Mouse (Mus musculus) right cerebral cortex, postnatal 36 days (tissue): ENCODE measurements around the gene Cib1.

Source experiments
- DNase-seq, 2 experiments: peaks; one replicate each; pipeline ENCODE4 v3.0.0; 2022; ENCODE audit warnings: low spot score in 2 of 2, mixed read lengths in 1 of 2

Cib1 gene

GRCm38 (mm10) chr7:80233799-80234198, 1.2 kb upstream of the Cib1 start:
- DNase-seq = no peak

DNA sequence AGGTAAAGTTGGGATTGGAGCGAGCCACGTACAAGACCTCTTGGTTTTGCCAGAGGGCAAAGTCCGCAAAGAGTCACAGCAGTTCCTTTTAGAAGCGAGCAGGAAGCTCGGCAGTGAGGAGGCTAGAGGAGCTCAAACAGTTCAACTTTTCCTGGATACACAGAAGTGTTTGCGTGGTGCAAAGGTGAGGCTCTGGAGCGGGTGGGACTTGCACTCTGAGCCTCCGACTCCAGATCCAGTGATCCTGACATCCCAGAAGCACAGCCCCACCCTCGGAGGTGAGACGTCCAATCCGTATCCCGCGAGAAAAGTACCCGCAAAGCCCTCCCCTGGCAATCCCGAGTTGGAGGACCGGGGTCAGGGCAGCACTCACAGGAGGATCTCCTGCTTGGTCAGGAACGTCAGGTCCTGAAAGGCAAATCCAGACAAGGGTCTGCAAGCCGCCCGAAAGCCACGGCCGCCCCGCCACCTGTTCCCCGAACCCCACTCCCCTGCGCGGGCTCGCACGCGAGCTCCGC, 583 bp downstream of the Cib1 start:
- DNase-seq = no peak

DNA sequence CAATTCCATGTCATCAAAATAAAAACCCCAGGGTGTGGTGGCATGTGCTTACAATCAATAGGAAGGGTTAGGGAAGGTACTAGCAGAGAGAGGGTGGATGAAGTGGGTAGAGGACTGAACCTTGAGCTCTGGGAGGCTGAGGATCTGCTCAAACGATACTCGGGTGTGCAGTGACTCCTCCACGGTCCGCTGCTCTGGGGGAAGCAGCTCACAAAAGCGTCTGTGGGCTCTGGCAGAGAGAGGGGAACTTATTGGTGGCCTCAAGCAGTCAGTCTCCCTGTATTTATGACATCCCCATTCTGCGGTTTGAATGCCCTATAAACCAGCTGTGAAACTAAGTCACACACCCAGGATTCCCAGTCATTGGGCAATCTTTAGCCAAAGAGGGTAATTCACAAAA, 2.4 kb downstream of the Cib1 start:
- no peak for DNase-seq

DNA sequence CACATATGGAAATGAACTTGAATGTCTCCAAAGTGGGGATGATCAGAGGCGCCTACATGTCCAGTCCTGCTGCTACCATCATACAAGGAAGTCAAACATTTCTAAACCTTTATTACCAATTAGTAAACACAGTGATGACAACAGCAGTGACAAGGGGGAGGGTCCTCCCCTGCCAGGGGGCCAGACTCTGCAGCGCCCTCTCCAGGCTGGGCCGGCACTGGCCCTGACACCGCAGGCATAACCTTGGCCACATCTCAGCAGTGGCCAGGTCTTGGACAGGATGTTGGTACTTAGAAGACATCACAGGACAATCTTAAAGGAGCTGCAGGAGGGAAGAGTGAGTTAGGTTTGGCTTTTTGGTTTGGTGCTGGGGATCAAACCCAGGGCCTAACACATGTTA, 5.5 kb downstream of the Cib1 start:
- DNase-seq = no peak

DNA sequence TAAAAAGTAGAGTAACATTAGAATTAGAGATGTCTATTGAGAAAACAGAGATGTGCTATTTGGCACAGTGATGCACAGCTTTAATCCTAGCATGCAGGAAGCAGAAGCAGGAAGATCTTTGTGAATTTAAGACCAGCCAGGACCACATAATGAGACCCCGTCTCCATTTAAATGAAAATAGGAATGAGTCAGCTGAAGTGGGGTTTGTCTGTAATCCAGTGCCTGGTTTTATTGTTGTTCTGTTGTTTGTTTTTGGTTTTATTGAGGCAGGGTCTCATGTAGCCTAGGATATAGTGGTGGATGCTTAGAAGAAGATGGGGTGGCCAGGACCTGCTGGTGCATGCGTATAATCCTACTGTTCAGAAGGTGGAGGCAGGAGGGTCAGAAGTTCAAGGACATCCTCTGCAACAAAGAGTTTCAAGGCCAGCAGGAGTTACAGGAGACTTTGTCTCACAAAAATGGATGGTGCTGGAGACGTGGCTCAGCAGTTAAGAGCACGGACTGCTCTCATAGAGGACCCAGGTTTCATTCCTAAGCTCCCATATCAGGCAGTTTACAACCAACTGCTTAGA, 11.3 kb downstream of the Cib1 start:
- DNase-seq = no peak

DNA sequence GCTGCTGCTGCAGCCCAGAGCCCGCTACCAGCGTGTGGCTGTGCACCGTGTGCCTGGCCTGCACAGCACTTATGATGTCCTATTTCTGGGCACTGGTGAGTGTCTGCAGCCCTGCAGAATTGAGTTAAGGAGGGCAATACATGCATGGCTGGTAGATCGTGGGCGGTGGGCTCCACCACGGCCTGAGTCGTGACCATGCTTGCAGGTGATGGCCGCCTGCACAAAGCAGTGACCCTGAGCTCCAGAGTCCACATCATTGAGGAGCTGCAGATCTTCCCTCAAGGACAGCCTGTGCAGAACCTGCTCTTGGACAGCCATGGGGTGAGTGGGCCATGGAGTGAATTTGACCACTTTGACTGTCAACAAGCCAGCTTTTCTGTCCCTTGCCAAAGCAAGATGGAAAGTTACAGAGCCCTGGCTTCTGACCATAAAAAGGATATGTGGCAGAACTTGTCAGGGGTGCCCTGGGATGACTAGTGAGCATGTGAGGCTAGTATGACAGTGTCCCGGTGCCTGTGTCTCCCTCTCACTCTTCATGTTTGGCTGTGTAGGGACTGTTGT, 12.3 kb downstream of the Cib1 start:
- no peak for DNase-seq

- DNase-seq = no peak
These were observed 13.9 kb downstream of the Cib1 start for GRCm38 (mm10) chr7:80218666-80219065.

DNA sequence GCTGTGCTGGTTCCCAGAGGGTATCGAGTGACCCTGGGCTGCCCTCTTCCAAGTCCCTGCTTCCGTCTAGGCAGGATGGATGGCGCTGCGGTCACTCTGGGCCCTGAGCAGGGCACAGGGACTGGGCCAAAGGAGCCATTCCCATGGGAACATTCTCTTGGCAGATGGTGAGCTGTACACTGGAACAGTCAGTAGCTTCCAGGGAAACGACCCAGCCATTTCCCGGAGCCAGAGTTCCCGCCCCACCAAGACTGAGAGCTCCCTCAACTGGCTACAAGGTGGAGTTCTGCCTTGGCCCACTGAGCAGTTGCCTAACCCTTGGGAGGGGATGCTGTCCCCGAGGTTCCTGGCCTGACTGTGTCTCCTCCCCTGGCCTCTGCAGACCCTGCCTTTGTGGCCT, 16.0 kb downstream of the Cib1 start:
- DNase-seq = peak in 1 of 2 experiments; percentile 33

- peak; percentile 52 to 57 for DNase-seq
These were observed 17.2 kb downstream of the Cib1 start for GRCm38 (mm10) chr7:80215398-80215797.

DNA sequence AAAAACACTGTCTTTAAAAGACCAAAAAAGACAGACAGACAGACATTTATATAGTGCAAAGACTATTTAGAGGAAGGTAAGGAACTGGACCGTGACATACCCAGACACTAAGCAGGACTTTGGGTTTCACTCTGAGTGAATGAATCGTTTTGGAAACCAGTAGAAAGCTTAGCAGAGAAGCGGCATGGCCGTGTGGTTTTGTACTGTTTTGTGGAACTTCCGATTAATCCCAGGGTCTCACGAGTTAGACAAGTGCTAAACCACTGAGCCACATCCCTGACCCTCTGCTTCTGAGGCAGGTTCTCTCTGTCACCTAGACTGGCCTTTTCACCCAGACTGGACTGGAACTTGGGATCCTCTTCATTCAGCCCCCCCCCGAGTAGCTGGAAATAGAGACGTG, 18.2 kb downstream of the Cib1 start:
- no peak for DNase-seq

DNA sequence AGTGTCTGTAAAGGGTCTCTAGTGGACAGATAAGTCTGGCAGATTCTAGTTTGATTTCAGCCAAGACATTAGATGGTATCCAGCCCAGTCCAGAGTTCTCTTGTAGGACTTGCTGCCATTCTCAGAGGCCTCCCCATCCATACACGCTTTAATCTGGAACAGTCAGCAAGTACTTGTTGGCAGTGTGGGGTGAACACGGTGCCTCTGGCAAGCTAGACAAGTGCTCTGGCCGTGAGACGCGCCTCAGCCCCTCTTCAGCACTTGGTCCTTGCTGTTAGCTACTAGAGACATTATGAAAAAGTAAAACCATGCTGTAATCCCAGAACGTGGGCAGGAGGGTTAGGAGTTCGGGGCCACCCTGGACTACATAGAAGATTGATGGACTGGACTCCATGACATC, 19.0 kb downstream of the Cib1 start:
- no peak for DNase-seq

GRCm38 (mm10) chr7:80210982-80211381, 21.6 kb downstream of the Cib1 start:
- no peak for DNase-seq

DNA sequence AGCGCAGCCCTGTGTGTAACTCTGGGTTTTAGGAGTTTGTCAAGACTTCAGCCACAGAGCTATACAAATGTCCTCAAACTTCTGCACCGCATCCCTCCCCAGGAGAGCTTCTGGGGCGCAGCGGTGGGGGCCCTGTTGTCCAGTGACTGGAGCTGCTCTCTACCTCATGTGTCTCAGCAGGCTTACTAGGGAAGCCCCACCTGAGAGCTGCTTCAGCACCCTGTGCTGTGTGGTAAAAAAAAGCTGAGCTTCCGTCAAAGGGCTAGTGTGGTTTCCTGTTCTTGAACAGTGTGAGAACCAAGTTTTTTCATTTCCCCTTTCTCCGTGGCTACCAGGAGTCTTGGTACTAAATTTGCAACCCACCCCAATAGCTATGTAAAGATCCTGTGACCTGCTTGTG, 22.9 kb downstream of the Cib1 start:
- DNase-seq = no peak

DNA sequence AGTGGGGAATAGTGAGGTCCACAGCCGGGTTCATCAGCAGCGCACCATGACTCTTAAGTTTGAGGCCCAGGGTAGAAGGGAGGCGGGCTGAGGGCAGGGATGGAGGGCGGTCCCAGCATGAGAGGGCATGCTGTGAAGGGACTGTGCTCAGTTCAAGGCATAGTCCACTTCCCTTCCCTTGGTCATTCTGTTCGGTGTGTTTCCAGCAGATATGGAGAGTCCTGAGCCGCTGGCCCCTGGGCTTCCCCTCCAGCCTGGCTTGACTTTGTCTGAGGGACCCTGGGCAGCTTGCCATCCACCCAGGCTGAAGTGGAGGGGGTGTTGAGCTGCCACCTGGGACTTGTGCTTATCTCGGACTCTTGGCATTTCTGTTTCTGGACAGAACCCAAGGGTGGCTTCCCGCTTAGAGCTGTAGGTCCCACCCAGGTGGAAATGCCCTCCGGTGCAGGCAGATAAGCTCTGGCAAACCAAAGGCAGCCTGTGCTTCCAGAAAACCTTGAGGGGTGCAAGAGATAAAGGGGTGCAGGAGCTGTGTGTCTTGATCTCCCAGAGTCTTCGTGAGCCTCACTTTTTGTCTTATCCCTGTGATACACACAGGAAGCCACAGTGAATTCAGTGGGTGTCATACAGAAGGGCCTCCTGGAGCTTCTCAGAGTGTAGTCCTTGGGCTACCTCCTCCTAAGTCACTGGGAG, 23.7 kb downstream of the Cib1 start:
- DNase-seq = no peak

DNA sequence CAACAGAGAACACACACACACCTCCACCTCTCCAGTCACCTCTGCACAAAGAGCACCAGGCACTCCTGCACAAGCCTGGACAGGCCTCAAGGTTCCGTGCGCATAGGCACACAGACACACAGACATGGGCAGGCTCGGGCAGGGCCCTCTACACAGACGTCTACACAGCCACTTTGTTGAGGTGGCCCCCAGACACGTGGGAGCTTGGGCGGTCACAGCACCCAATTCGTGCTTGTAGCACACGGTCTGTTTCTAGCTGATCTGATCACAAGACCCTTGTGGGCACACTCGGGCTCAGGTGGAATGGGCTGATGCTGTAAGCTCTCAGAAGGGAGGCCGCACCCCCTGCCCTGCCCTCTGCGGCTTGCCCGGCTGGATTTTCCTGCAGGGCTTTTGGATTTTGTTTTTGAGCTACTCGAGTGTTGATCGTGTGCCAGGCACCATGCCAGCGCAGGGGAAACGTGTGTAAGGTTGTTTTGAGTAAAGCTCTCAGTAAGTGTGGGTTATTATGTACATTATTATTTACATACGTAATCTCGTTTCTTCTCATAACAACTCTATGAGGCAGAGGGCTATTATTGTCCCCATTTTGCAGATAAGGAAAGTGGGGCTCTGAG, 24.5 kb downstream of the Cib1 start:
- DNase-seq = no peak

- no peak for DNase-seq
These were observed 25.3 kb downstream of the Cib1 start for GRCm38 (mm10) chr7:80207314-80207731.

DNA sequence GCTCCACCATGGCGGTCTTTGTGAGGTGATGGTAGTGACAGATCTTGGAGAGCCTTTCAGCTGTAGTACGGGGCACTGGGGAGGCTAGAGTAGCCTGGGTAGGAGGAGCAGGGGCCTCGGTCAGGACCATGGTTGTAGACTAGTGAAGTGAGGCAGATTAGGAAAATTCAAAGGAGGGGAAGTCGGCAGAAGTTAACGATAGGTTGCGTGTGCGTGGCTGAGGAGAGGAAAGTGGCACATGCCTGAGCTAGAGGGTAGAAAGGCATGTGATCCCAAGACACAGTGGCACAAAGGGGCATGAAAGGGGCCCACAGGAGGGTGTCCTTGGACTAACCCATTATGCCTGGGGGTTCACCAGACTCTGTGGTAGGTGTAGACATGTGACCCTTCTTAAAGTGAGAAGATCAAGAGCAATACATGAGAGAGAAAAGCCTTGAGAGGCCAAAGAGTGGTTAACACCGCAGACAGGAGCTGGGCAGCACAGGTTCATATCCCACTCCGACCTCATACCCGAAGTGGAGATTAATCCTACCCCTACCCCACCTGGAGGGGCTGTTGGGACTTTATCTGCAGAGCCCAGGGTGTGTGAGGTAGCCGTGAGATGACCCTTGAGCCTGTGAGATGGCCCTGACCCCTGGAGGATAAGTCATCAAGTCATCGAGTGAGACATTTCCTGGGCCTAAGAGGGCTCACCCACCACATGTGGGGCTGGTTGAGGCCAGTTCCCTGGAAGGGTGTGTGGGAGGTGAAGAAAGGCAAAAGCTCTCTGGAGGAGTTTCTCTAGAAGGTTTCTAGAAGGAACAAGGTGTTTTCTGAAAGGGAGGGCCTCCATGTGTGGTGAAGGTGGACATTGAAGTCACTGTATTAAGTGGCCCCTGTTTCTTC, 26.7 kb downstream of the Cib1 start:
- DNase-seq = no peak

GRCm38 (mm10) chr7:80204961-80205360, 27.7 kb downstream of the Cib1 start:
- no peak for DNase-seq

DNA sequence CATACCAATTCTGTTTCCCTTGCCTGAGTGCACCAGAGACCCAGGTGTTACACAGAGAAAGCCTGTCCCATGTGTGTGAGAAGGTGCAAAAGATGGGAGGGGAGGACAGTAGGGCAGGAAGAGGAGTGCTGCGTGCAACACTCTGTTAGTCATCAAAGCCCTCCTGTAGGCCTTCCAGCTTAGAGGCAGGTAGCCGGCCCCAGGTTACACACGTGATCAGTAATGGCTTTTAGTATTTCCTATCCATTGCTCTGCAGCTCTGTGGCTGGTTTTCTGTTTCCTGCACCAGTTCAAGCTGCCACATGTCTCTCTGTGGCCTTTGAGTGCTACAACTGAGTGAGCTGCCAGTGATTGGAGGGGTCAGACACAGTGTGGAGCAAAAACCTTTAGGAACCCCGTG, 28.3 kb downstream of the Cib1 start:
- no peak for DNase-seq

DNA sequence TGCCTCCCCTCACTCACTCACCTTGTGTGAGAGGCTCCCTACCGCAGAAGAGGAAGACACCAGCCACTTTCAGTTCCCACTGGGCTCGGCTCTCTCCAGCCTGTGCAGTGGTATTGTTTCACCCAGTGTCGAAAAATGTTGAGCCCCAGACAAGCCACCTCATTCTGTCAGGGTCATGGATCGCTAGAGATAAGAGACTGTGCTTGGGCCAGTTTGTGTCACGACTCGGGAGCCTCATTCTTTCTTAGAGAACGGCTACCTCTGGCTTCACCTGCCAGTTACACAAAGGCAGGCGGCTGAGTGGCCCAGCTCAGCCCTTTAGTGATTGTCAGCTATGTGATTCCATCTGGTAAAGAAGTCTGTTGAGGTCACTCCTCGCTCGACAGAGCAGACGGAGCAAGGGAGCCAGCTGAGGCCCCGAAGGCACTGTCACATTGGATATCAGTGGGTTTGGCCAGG, 28.9 kb downstream of the Cib1 start:
- DNase-seq = no peak

DNA sequence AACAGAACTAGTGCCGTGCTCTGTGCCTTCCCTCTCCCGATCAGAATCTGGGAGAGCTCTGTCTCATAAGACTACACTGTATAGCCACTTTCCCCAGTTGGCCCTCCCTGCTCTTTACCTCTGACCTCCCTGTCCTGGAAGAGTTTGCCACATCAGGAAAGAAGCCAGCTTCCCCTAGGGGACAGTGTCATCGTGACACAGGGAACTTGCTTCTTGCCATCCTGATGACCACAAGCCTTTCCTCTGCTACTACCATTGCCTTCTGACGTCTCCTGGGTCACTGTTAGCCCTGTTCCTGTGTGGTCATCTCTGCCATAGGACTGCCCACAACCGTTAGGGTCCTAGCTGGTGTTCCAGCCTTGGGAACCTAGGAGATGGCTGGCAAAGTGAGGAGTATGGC, 29.7 kb downstream of the Cib1 start:
- no peak for DNase-seq
